Mouse (Mus musculus) layer of hippocampus, adult 6 months (tissue): ENCODE results near the gene Mars2. TPM values are rescaled to one million over a fixed set of nuclear protein-coding genes. Genes with fewer than 3 reads are reported as not detected.

ENCODE experiments used
- long read RNA-seq, 2 experiments: library from polyadenylated mRNA; unstranded; transcript quantifications; one replicate each; pipeline ENCODE4 v2.0.0; 2019 to 2020
- polyA plus RNA-seq: library from polyadenylated mRNA; unstranded; fragments of <200 nt; fragmentation: Nextera tagmentation; gene quantifications from 2 replicates; pipeline ENCODE4 v1.2.3, GENCODE M21; 2021

Gene Mars2
- 3.0 and 3.3 TPM in 2 replicates for polyA plus RNA-seq
- long read RNA-seq, experiment 1, full-length matches to known transcripts, result 5 of 5 reads
- long read RNA-seq, experiment 1, partial matches to known transcripts, result 0 of 5 reads
- long read RNA-seq, experiment 1, other reads (novel, unspliced or antisense), result 0 of 5 reads
- long read RNA-seq, experiment 2, full-length matches to known transcripts, result 24 of 24 reads
- long read RNA-seq, experiment 2, partial matches to known transcripts, result 0 of 24 reads
- long read RNA-seq, experiment 2, other reads (novel, unspliced or antisense), result 0 of 24 reads

GRCm38 (mm10) chr1:55236890-55237642 lies at the start of gene Mars2:
Gene Mars2 (plus strand): TSS chr1:55237177.

GRCm38 (mm10) chr1:55226011-55226857 lies 10.7 kb upstream of the Mars2 start, which contains the start of gene Rftn2:
Gene Rftn2 (minus strand): TSS chr1:55226782.

Other genes starting within 250 kb of the Mars2 start
- 103 and 107 TPM in 2 replicates for gene Sf3b1, start 209.7 kb upstream of the Mars2 start, polyA plus RNA-seq
- gene Coq10b, start 184.4 kb upstream of the Mars2 start, polyA plus RNA-seq, result 24.9 and 25.4 TPM in 2 replicates
- gene Hspe1, start 149.0 kb upstream of the Mars2 start, polyA plus RNA-seq, result 477 and 498 TPM in 2 replicates
- 152 and 164 TPM in 2 replicates for gene Hspd1, start 148.9 kb upstream of the Mars2 start, polyA plus RNA-seq
- 87.7 and 91.6 TPM in 2 replicates for gene Mob4, start 105.9 kb upstream of the Mars2 start, polyA plus RNA-seq
- 19.1 and 21.7 TPM in 2 replicates for gene Rftn2, start 10.4 kb upstream of the Mars2 start, polyA plus RNA-seq
- not detected in 2 replicates for gene Boll, start 126.3 kb downstream of the Mars2 start, polyA plus RNA-seq
- 2.5 and 3.1 TPM in 2 replicates for gene Plcl1, start 168.7 kb downstream of the Mars2 start, polyA plus RNA-seq